Mouse (Mus musculus) E14TG2a.4 (cell line): ENCODE measurements at regions not wholly inside any gene's neighbourhood (a gene's known extent, or its start where the extent isn't known, plus 50 kb on each side); places are given as distances from the start of the nearest gene placed in this dataset.

Experiments used
- H3K27me3 ChIP-seq: 2 replicates; pipeline ENCODE4 v1.6.1; 2014; ENCODE audit warnings: low read length, control low read depth; ENCODE audit not compliant: insufficient read depth
- H3K36me3 ChIP-seq: 2 replicates; pipeline ENCODE4 v1.6.1; 2014; ENCODE audit warnings: low read length, control low read depth; ENCODE audit not compliant: insufficient read depth
- H3K4me1 ChIP-seq: replicated peaks from 2 replicates; pipeline ENCODE4 v1.6.1; 2014; ENCODE audit warnings: low read depth, low read length, control low read depth
- H3K4me3 ChIP-seq: replicated peaks from 2 replicates; pipeline ENCODE4 v1.5.1; 2014; ENCODE audit warnings: mild to moderate bottlenecking, low read length
- H3K9me3 ChIP-seq: 2 replicates; pipeline ENCODE4 v1.6.1; 2014; ENCODE audit warnings: low read length, control low read depth
- CTCF ChIP-seq: conservative IDR thresholded peaks from 2 replicates; pipeline ENCODE4 v1.5.1; 2014; ENCODE audit warnings: low read length
- NANOG ChIP-seq: IDR thresholded peaks from 2 replicates; pipeline ENCODE4 v1.6.1; 2014; ENCODE audit warnings: borderline replicate concordance, low read length, mixed read lengths
- POU5F1 ChIP-seq: IDR thresholded peaks from 2 replicates; pipeline ENCODE4 v1.6.1; 2014; ENCODE audit warnings: low read length, borderline replicate concordance

DNA sequence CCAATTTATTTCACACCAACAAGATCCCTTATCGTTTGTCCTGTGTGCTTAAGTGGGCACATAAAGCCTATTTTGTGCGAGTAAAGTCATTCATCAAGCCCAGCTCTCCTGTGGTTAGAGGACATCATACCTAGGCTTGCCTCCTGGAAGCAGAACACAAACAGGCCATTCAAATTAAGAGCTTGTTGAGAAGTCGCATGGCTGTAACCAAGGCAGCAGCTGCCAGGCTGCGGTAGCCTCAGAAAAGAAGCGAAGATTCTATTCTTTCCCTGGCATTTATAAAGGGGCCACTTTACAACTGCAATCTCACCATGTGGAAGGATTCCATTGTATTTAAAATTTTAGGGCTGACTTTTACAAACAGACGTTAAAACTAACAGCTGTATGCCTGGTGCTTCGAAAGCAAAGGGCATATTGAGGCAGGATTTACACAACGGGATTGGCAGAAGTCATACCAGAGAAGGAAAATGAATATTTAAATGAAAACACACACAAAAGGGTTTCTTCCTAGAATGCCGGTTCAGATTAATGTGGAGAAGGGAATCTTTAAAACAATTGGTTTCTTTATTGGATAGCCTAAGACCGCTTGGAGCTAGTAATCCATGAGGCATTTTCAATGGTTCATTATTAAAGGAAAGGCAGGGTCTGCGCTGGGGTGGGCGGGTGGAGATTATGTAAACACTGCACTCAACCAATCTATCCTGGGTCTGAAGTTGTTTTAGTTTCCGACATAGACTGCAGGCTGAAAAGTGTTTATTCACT lies 366.6 kb downstream of the Sfmbt2 start:
- no peaks in the 10 kb centered on the region for H3K27me3 ChIP-seq
- H3K36me3 ChIP-seq = no peaks in the 10 kb centered on the region
- no peak for TF ChIP-seq CTCF
- TF ChIP-seq NANOG = no peak
- no peak overlapping the region for H3K4me3 ChIP-seq
- H3K9me3 ChIP-seq = no peaks in the 10 kb centered on the region
- H3K4me1 ChIP-seq = no peaks in the 10 kb centered on the region

DNA sequence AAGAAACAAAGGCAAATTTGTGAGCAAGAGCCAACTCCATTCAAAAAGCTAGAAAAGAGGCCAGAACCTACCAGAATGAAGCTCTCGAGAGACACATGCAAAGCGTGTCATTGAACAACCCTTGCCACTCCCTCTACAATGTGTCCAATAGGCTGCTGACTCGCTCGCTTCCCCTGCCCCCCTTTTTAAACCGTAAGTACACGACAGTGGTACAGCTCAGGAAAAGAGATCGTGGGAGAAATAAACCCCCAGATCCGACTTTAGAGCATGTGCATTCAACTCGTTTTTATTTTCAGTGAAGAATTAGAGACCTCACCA lies 367.1 kb downstream of the Sfmbt2 start:
- Histone ChIP-seq H3K36me3 (no peaks in the 10 kb centered on the region), H3K9me3 (no peaks in the 10 kb centered on the region), H3K4me3 (no peak overlapping the region), H3K4me1 (no peaks in the 10 kb centered on the region), H3K27me3 (no peaks in the 10 kb centered on the region)
- TF ChIP-seq POU5F1 (no peak), NANOG (no peak), CTCF (no peak)

DNA sequence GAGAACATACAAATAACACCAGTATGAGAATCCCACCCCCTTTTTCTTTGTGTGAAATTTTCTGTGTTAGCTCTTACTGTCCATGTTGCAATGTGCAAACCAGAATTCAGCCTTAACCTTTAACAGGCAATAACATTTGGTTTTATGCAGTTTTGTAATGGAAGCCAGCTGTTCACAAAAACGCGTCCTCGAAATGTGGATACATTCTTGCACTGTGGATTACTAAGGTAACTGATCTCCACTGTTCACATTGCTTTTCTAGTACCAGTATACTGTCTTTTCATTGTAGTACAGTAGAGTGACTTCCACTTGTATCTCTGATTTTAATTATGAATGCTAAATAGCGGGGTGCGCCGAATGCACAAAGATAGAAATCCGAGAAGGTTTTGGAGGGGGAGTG lies 374.8 kb downstream of the Sfmbt2 start:
- no peak overlapping the region for H3K4me3 ChIP-seq
- no peak for TF ChIP-seq POU5F1
- no peak for TF ChIP-seq NANOG
- TF ChIP-seq CTCF = no peak
- no peaks in the 10 kb centered on the region for H3K36me3 ChIP-seq
- no peaks in the 10 kb centered on the region for H3K9me3 ChIP-seq
- H3K4me1 ChIP-seq = no peaks in the 10 kb centered on the region
- no peaks in the 10 kb centered on the region for H3K27me3 ChIP-seq

DNA sequence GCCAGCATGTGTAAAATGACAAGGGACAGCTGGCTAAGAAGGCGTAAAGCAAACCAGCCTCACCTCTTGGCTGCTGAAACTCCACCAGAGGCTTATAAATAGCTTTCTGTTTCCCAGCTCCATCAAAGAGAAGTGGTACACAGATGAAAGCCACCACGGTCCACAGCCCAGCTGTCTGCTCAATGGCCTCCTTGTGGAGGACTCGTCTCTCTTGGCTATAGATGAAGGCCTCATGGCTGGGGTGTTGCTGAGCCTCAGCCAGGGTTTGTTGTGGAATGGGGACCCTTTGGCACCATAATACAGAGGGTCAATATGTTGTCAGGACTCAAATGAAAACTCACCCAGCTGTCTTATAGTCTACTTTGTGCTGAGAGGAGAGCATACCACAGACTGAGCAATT lies 385.1 kb downstream of the Sfmbt2 start:
- Histone ChIP-seq H3K4me1 (no peaks in the 10 kb centered on the region), H3K27me3 (no peaks in the 10 kb centered on the region), H3K4me3 (no peak overlapping the region), H3K36me3 (no peaks in the 10 kb centered on the region), H3K9me3 (no peaks in the 10 kb centered on the region)
- TF ChIP-seq CTCF (no peak), POU5F1 (no peak), NANOG (no peak)

DNA sequence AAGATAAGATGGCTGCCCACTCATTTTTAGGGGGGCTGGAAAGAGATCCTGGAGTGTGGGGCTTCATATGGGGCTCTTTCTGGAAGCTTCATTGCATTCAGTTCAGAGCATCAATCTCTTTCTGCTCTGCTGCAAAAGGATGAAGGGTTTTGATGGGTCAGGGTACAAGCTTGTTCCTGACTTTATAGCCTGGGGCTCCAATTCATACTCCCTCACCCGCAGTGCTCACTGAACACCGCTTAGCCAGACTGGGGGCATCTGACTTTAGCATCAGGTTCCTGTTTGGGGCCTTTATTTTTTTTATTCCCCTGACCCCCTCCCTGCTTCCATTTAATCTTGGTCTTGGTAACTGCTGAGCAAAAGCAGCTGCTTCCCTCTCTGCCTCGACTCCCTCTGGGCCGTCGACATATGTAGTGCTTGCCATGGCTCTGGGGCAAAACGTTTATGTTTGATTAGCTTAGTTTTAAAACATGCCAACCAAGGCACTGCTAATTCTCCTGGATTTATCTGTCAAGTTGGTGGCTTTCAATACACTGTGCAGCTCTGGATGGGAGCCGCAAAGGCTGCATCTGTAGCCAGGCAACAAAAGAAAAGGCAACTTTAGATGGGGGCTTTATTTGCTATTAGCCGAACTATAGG lies 387.0 kb downstream of the Sfmbt2 start:
- no peaks in the 10 kb centered on the region for H3K9me3 ChIP-seq
- H3K4me1 ChIP-seq = no peaks in the 10 kb centered on the region
- H3K4me3 ChIP-seq = no peak overlapping the region
- TF ChIP-seq POU5F1 (no peak), NANOG (no peak), CTCF (no peak)
- 0 out of 2 replicates have a peak, but pooled peaks cover 2% of the 10 kb centered on the region for H3K27me3 ChIP-seq
- no peaks in the 10 kb centered on the region for H3K36me3 ChIP-seq

DNA sequence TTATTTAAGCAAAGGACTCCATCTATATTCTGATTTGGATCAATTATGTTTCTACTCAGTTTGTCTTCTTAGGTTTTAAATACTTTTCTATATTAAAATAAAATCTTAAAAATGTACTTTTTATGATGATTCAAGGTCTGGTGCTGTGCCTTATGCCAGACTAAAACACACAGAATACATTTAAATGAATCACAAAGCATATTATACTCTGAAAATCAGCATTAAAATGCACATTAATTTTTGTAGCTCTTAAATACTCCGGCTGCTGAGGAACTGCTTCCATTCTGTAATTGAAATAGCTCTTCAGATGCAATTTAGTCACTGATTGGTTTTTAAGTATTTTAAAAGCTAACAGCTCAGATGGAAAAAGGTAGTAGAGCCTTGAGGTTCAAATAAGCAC lies 387.6 kb downstream of the Sfmbt2 start:
- 0 out of 2 replicates have a peak, but pooled peaks cover 2% of the 10 kb centered on the region for H3K27me3 ChIP-seq
- H3K36me3 ChIP-seq = no peaks in the 10 kb centered on the region
- H3K4me3 ChIP-seq = no peak overlapping the region
- no peak for TF ChIP-seq NANOG
- TF ChIP-seq CTCF = no peak
- no peak for TF ChIP-seq POU5F1
- H3K4me1 ChIP-seq = no peaks in the 10 kb centered on the region
- no peaks in the 10 kb centered on the region for H3K9me3 ChIP-seq

DNA sequence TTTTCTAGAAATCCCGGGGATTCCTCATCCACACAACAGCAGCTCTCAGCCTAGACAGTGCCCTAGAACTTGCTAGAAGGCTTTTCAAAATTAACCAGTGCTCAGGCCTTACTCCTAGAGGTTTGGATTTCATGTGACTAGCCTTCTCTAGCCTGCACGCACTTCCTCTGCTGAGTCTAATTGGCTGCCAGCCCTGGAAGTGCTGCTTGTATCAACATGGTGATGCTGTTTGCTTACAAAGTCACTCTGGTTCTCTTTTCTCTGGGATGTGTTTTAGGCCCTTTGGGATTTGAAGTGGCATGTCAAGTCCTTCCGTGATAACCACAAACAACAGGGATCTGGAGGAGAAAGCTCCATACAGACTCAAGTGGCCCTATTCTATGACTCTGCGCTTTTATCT lies 391.9 kb downstream of the Sfmbt2 start:
- Histone ChIP-seq H3K4me3 (no peak overlapping the region), H3K27me3 (0 out of 2 replicates have a peak, but pooled peaks cover 2% of the 10 kb centered on the region), H3K36me3 (no peaks in the 10 kb centered on the region), H3K9me3 (no peaks in the 10 kb centered on the region), H3K4me1 (no peaks in the 10 kb centered on the region)
- no peak for TF ChIP-seq NANOG
- TF ChIP-seq POU5F1 = no peak
- no peak for TF ChIP-seq CTCF

DNA sequence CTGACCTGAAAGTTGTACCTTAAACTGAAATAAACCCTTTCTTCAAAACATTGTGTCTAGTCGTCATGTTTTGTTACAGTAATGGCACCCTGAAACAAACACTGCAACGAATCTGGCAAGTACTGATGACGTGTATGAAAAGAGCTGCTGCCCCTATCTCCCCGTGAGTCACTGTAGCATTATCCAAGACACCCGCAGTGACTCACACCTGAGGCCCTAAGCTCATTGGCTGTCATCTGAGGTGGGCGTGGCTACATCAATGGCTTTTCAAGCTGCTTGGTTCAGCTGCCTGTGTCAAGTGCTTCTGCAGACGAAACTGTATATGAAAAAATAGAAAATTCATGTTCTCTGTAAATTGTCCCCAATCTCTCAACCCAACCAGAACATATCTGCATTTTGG lies 388.8 kb upstream of the Prkcq start:
- peaks cover 22% of the 10 kb centered on the region for H3K4me1 ChIP-seq
- no peak overlapping the region for H3K4me3 ChIP-seq
- H3K9me3 ChIP-seq = no peaks in the 10 kb centered on the region
- no peaks in the 10 kb centered on the region for H3K36me3 ChIP-seq
- no peak for TF ChIP-seq NANOG
- no peak for TF ChIP-seq CTCF
- no peak for TF ChIP-seq POU5F1
- H3K27me3 ChIP-seq = no peaks in the 10 kb centered on the region

DNA sequence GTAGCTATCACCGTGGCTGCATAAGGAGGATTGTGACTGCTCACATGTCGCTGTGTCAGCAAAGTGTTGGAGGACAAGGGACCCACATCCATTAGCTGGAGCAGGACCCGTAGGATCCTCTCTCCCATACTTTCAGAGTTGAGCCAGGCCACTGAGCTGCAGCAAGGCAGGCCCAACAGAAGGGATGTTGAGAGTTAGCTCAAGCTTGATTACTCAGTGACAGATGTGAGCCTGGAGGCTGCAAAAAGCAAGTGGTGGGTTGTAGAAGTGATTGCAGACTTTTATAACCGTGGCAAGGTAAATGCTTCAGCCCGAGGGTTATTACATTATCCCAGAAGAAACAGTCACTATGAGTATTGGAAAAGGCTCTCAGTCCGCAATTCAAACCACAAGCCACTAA lies 388.3 kb upstream of the Prkcq start:
- Histone ChIP-seq H3K36me3 (no peaks in the 10 kb centered on the region), H3K4me1 (peaks cover 22% of the 10 kb centered on the region), H3K4me3 (no peak overlapping the region), H3K9me3 (no peaks in the 10 kb centered on the region), H3K27me3 (no peaks in the 10 kb centered on the region)
- no peak for TF ChIP-seq NANOG
- no peak for TF ChIP-seq CTCF
- no peak for TF ChIP-seq POU5F1
